Comparison of ENCODE assay signal across 8 mouse cellular contexts in genomic region chr17:27564391-27565162, GRCm38 (mm10). TPM values are rescaled to one million over a fixed set of nuclear protein-coding genes. Genes with fewer than 3 reads are reported as not detected.
DNase-seq lines count a peak whose midpoint lies in the region; ATAC-seq and TF ChIP-seq lines count a peak whose summit lies in the region.

No protein-coding gene starts in this region.

- DNase-seq in heart, adult 2 months: no peak
- DNase-seq in heart, adult 8-10 months (ENCODE audit: low spot score): no peak
- DNase-seq in CD4-positive, CD25-positive, alpha-beta regulatory T cell, adult 2 months (ENCODE audit: low read depth, low spot score): peak; percentile 48
- DNase-seq in embryonic facial prominence, embryonic 11.5 days (ENCODE audit: low spot score): no peak
- no peak for DNase-seq in midbrain, embryonic 14.5 days
- no peak for DNase-seq in gastrocnemius, postnatal 25 days

- intact Hi-C loops in heart, adult 2 months (cut with DNase I): loop anchor here (2.0 kb wide), 2 partner anchors 30 to 58 kb away; partner anchors contain the start of gene Nudt3

- H3K4me2 ChIP-seq in embryonic facial prominence, embryonic 11.5 days (ENCODE audit: low read depth, low read length): peak overlapping the region; percentile 91
- H3K4me2 ChIP-seq in intestine, postnatal 0 days (replicated peaks; ENCODE audit: low read depth): peak overlapping the region; percentile 83
- H3K4me2 ChIP-seq in midbrain, embryonic 14.5 days (ENCODE audit: low read length): peak overlapping the region; percentile 94

- H3K27ac ChIP-seq in heart, adult 2 months: no peak overlapping the region; the same call in 1 of the 2 replicates
- H3K27ac ChIP-seq in embryonic facial prominence, embryonic 11.5 days (replicated peaks; ENCODE audit: low read depth, low read length): no peak overlapping the region
- peak overlapping the region; percentile 60; the same call in 1 of the 2 replicates for H3K27ac ChIP-seq in intestine, postnatal 0 days (ENCODE audit: low read depth, low read length)
- H3K27ac ChIP-seq in midbrain, embryonic 14.5 days (replicated peaks; ENCODE audit: low read depth, low read length): no peak overlapping the region; the same call in 1 of the 2 replicates

- no peak for TF ChIP-seq POLR2A in heart, adult 2 months (IDR thresholded peaks at IDR 0.05; ENCODE audit: insufficient read depth, low read depth, low read length)

- 0 out of 2 replicates have a peak, but pooled peaks have one; percentile 6 for TF ChIP-seq CTCF in heart, adult 2 months (IDR thresholded peaks at IDR 0.05)
- TF ChIP-seq CTCF in intestine, postnatal 0 days (IDR thresholded peaks at IDR 0.05; ENCODE audit: low read depth): peak; percentile 68

- no peak; the same call in 1 of the 2 replicates for ATAC-seq in embryonic facial prominence, embryonic 11.5 days (replicated peaks; ENCODE audit: insufficient number of reproducible peaks, low FRiP score, low TSS enrichment, low read depth)
- ATAC-seq in intestine, postnatal 0 days: no peak
- no peak for ATAC-seq in midbrain, embryonic 14.5 days (ENCODE audit: low FRiP score, low TSS enrichment)
- no peak for ATAC-seq in granulocyte monocyte progenitor cell, adult 5-6 weeks (replicated peaks; ENCODE audit: poor library complexity, severe bottlenecking)

- no peaks in the 10 kb centered on the region for H3K27me3 ChIP-seq in heart, adult 2 months (ENCODE audit: control insufficient read depth, insufficient read depth, low read length)
- no peaks in the 10 kb centered on the region for H3K27me3 ChIP-seq in embryonic facial prominence, embryonic 11.5 days (ENCODE audit: control insufficient read depth, insufficient read depth, low read length)
- H3K27me3 ChIP-seq in intestine, postnatal 0 days (replicated peaks; ENCODE audit: control insufficient read depth, insufficient read depth, low read length): no peaks in the 10 kb centered on the region
- no peaks in the 10 kb centered on the region for H3K27me3 ChIP-seq in midbrain, embryonic 14.5 days (ENCODE audit: control insufficient read depth, insufficient read depth, low read length)

- peak overlapping the region; percentile 74 for H3K9ac ChIP-seq in heart, adult 2 months (ENCODE audit: low read depth, low read length)
- no peak overlapping the region; the same call in 1 of the 2 replicates for H3K9ac ChIP-seq in embryonic facial prominence, embryonic 11.5 days (replicated peaks; ENCODE audit: low read length)
- H3K9ac ChIP-seq in intestine, postnatal 0 days (ENCODE audit: low read depth, low read length): peak overlapping the region; percentile 51
- peak overlapping the region; percentile 75 for H3K9ac ChIP-seq in midbrain, embryonic 14.5 days (replicated peaks; ENCODE audit: low read length)

- WGBS in heart, adult 2 months: 36% methylated on average over 20 of the region's 20 CpGs
- 10% methylated on average over 19 of the region's 20 CpGs for WGBS in embryonic facial prominence, embryonic 11.5 days
- WGBS in intestine, postnatal 0 days: 19% methylated on average over 20 of the region's 20 CpGs
- WGBS in midbrain, embryonic 14.5 days: 12% methylated on average over 20 of the region's 20 CpGs

- peaks cover 2% of the 10 kb centered on the region; the same call in 1 of the 2 replicates for H3K4me1 ChIP-seq in heart, adult 2 months (ENCODE audit: control insufficient read depth, insufficient read depth, low read length)
- peaks cover 9% of the 10 kb centered on the region for H3K4me1 ChIP-seq in embryonic facial prominence, embryonic 11.5 days (ENCODE audit: control insufficient read depth, insufficient read depth, low read length)
- H3K4me1 ChIP-seq in intestine, postnatal 0 days (replicated peaks; ENCODE audit: control insufficient read depth, insufficient read depth, low read length): no peaks in the 10 kb centered on the region; the same call in 1 of the 2 replicates
- H3K4me1 ChIP-seq in midbrain, embryonic 14.5 days (ENCODE audit: control insufficient read depth, insufficient read depth, low read length): peaks cover 8% of the 10 kb centered on the region

- H3K79me2 ChIP-seq in heart, adult 2 months (replicated peaks; ENCODE audit: control insufficient read depth, insufficient read depth, low read length): no peaks in the 10 kb centered on the region

- H3K36me3 ChIP-seq in heart, adult 2 months (ENCODE audit: control insufficient read depth, insufficient read depth, low read length): no peaks in the 10 kb centered on the region
- no peaks in the 10 kb centered on the region for H3K36me3 ChIP-seq in embryonic facial prominence, embryonic 11.5 days (replicated peaks; ENCODE audit: control insufficient read depth, insufficient read depth, low read depth, low read length)
- H3K36me3 ChIP-seq in intestine, postnatal 0 days (ENCODE audit: control insufficient read depth, insufficient read depth): no peaks in the 10 kb centered on the region; the same call in 1 of the 2 replicates
- 0 out of 2 replicates have a peak, but pooled peaks cover 14% of the 10 kb centered on the region for H3K36me3 ChIP-seq in midbrain, embryonic 14.5 days (ENCODE audit: control insufficient read depth, insufficient read depth, low read length)

- H3K4me3 ChIP-seq in heart, adult 2 months: peak overlapping the region; percentile 63
- H3K4me3 ChIP-seq in embryonic facial prominence, embryonic 11.5 days (ENCODE audit: low read depth, low read length): peak overlapping the region; percentile 59
- peak overlapping the region; percentile 65 for H3K4me3 ChIP-seq in intestine, postnatal 0 days (ENCODE audit: low read depth, low read length)
- H3K4me3 ChIP-seq in midbrain, embryonic 14.5 days (replicated peaks; ENCODE audit: low read depth, low read length): peak overlapping the region; percentile 60

- H3K9me3 ChIP-seq in embryonic facial prominence, embryonic 11.5 days (replicated peaks; ENCODE audit: control insufficient read depth, low read length): no peaks in the 10 kb centered on the region
- H3K9me3 ChIP-seq in intestine, postnatal 0 days (ENCODE audit: control insufficient read depth): no peaks in the 10 kb centered on the region
- H3K9me3 ChIP-seq in midbrain, embryonic 14.5 days (ENCODE audit: control insufficient read depth, low read length): no peaks in the 10 kb centered on the region

- no peak for TF ChIP-seq EP300 in heart, adult 2 months (IDR thresholded peaks at IDR 0.05; ENCODE audit: insufficient read depth, low read depth, low read length)

RNA-seq across cellular contexts. Expression of gene AI413582, which starts 1.0 kb away (rescaled TPM):
- total RNA-seq in heart, adult 2 months (2021): 1 to 10 TPM; 9.1 TPM
- 14.1 and 22.4 TPM in 2 replicates for polyA plus RNA-seq in heart, adult 2 months (2012; rRNA removed)
- total RNA-seq in heart, adult 8-10 months (2022): 10 to 100 TPM in 2 of 4 experiments, 1 to 10 TPM in 2; 6.4 to 10.3 (median 9.9) TPM
- 13.3 and 16.7 TPM in 2 replicates for polyA plus RNA-seq in embryonic facial prominence, embryonic 11.5 days (2014; fragmentation: Nextera tagmentation; extraction: Ambion mirVana)
- 80.3 and 83.0 TPM in 2 replicates for polyA plus RNA-seq in intestine, postnatal 0 days (2015; fragmentation: Nextera tagmentation; extraction: Ambion mirVana)
- 51.9 and 74.5 TPM in 2 replicates for polyA plus RNA-seq in midbrain, embryonic 14.5 days (2014; fragmentation: Nextera tagmentation; extraction: Ambion mirVana)
- 1 to 10 TPM; 2.5 to 2.9 TPM for total RNA-seq in gastrocnemius, postnatal 25 days (2021)
- 59.2 and 65.2 TPM in 2 replicates for total RNA-seq in granulocyte monocyte progenitor cell, adult 5-6 weeks (2014; fragmentation: Nextera tagmentation)
- 34.8 and 42.3 TPM in 2 replicates for total RNA-seq in granulocyte monocyte progenitor cell, adult 5-6 weeks (2017)

RNA-seq across cellular contexts. Expression of gene Hmga1, which starts 8.3 kb away (rescaled TPM):
- 10 to 100 TPM; 47.5 to 48.2 TPM for total RNA-seq in heart, adult 2 months (2021)
- 73.8 and 78.0 TPM in 2 replicates for polyA plus RNA-seq in heart, adult 2 months (2012; rRNA removed)
- total RNA-seq in heart, adult 8-10 months (2022): 10 to 100 TPM; 42.6 to 51.1 (median 46.9) TPM
- polyA plus RNA-seq in embryonic facial prominence, embryonic 11.5 days (2014; fragmentation: Nextera tagmentation; extraction: Ambion mirVana): 415 and 428 TPM in 2 replicates
- 108 and 116 TPM in 2 replicates for polyA plus RNA-seq in intestine, postnatal 0 days (2015; fragmentation: Nextera tagmentation; extraction: Ambion mirVana)
- polyA plus RNA-seq in midbrain, embryonic 14.5 days (2014; fragmentation: Nextera tagmentation; extraction: Ambion mirVana): 134 and 143 TPM in 2 replicates
- 10 to 100 TPM; 24.6 to 24.7 TPM for total RNA-seq in gastrocnemius, postnatal 25 days (2021)
- 541 and 637 TPM in 2 replicates for total RNA-seq in granulocyte monocyte progenitor cell, adult 5-6 weeks (2014; fragmentation: Nextera tagmentation)
- total RNA-seq in granulocyte monocyte progenitor cell, adult 5-6 weeks (2017): 232 and 267 TPM in 2 replicates

RNA-seq across cellular contexts. Expression of gene Grm4, which starts 43.4 kb away (rescaled TPM):
- under 1 TPM; 0.13 to 0.16 TPM for total RNA-seq in heart, adult 2 months (2021)
- 0.47 and 0.53 TPM in 2 replicates for polyA plus RNA-seq in heart, adult 2 months (2012; rRNA removed)
- under 1 TPM in 3 of 4 experiments, not detected in 1; 0.16 to 0.30 (median 0.23) TPM for total RNA-seq in heart, adult 8-10 months (2022)
- 0.49 and 0.88 TPM in 2 replicates for polyA plus RNA-seq in embryonic facial prominence, embryonic 11.5 days (2014; fragmentation: Nextera tagmentation; extraction: Ambion mirVana)
- polyA plus RNA-seq in intestine, postnatal 0 days (2015; fragmentation: Nextera tagmentation; extraction: Ambion mirVana): 0.47 TPM in 2 replicates
- 9.8 and 10.1 TPM in 2 replicates for polyA plus RNA-seq in midbrain, embryonic 14.5 days (2014; fragmentation: Nextera tagmentation; extraction: Ambion mirVana)
- under 1 TPM; 0.08 to 0.24 TPM for total RNA-seq in gastrocnemius, postnatal 25 days (2021)
- not detected in 2 replicates for total RNA-seq in granulocyte monocyte progenitor cell, adult 5-6 weeks (2014; fragmentation: Nextera tagmentation)
- total RNA-seq in granulocyte monocyte progenitor cell, adult 5-6 weeks (2017): not detected in 2 replicates

RNA-seq across cellular contexts. Expression of gene Nudt3, which starts 58.7 kb away (rescaled TPM):
- total RNA-seq in heart, adult 2 months (2021): 100 to 1,000 TPM; 330 to 346 TPM
- 143 and 189 TPM in 2 replicates for polyA plus RNA-seq in heart, adult 2 months (2012; rRNA removed)
- total RNA-seq in heart, adult 8-10 months (2022): 100 to 1,000 TPM; 349 to 367 (median 360) TPM
- 37.2 and 37.3 TPM in 2 replicates for polyA plus RNA-seq in embryonic facial prominence, embryonic 11.5 days (2014; fragmentation: Nextera tagmentation; extraction: Ambion mirVana)
- 43.3 and 43.4 TPM in 2 replicates for polyA plus RNA-seq in intestine, postnatal 0 days (2015; fragmentation: Nextera tagmentation; extraction: Ambion mirVana)
- 117 and 224 TPM in 2 replicates for polyA plus RNA-seq in midbrain, embryonic 14.5 days (2014; fragmentation: Nextera tagmentation; extraction: Ambion mirVana)
- total RNA-seq in gastrocnemius, postnatal 25 days (2021): 100 to 1,000 TPM; 201 to 245 TPM
- 95.3 and 120 TPM in 2 replicates for total RNA-seq in granulocyte monocyte progenitor cell, adult 5-6 weeks (2014; fragmentation: Nextera tagmentation)
- total RNA-seq in granulocyte monocyte progenitor cell, adult 5-6 weeks (2017): 173 and 194 TPM in 2 replicates

Comparison
In these comparisons a context has a peak if more than half of its experiments do, and no peak if none do; other contexts are left out.
1. RNA of gene Hmga1, which starts 8.3 kb away (total RNA-seq): 232 to 637 TPM in granulocyte monocyte progenitor cell, adult 5-6 weeks; 42.6 to 51.1 TPM in heart, adult 8-10 months, 47.5 to 48.2 TPM in heart, adult 2 months and 24.6 to 24.7 TPM in gastrocnemius, postnatal 25 days; every median in the first group is over 4 times any median in the second.
2. Peak in every context shown above with its lines, with median percentiles within 50 percentile points of each other: H3K4me3 ChIP-seq and H3K4me2 ChIP-seq.